Mouse (Mus musculus) stomach, embryonic 14.5 days (tissue): ENCODE results near the gene Pnmal1. TPM values are rescaled to one million over a fixed set of nuclear protein-coding genes. Genes with fewer than 3 reads are reported as not detected.
"Not testable (repeated sequence)": the region's sequence is repeated elsewhere in the genome, so short reads cannot be mapped to it uniquely, and the experiment has no call there.

Source experiments
- ATAC-seq: fragments of 200-750 bp; cut with Nextera tagmentation; 2 replicates; pipeline ENCODE4 v1.8.0; 2017; ENCODE audit warnings: low read depth, moderate TSS enrichment; ENCODE audit not compliant: insufficient number of reproducible peaks, insufficient read depth, low FRiP score
- H3K27ac ChIP-seq: fragments of 300-500 bp; sonication (generic); 2 replicates; pipeline ENCODE4 v1.5.1; 2014; ENCODE audit warnings: mild to moderate bottlenecking, low read length, moderate library complexity, mixed read lengths
- H3K27me3 ChIP-seq: fragments of 300-500 bp; sonication (generic); 2 replicates; pipeline ENCODE4 v1.6.1; 2014; ENCODE audit warnings: low read length, control low read depth, mixed read lengths; ENCODE audit not compliant: control insufficient read depth, insufficient read depth
- H3K36me3 ChIP-seq: fragments of 300-500 bp; sonication (generic); 2 replicates; pipeline ENCODE4 v1.6.1; 2014; ENCODE audit warnings: mild to moderate bottlenecking, control low read depth, low read length, moderate library complexity, mixed read lengths; ENCODE audit not compliant: control insufficient read depth, insufficient read depth
- H3K4me1 ChIP-seq: fragments of 300-500 bp; sonication (generic); 2 replicates; pipeline ENCODE4 v1.6.1; 2014; ENCODE audit warnings: low read length, control low read depth, mixed read lengths; ENCODE audit not compliant: control insufficient read depth, insufficient read depth
- H3K4me2 ChIP-seq: fragments of 300-500 bp; sonication (generic); replicated peaks from 2 replicates; pipeline ENCODE4 v1.6.1; 2014; ENCODE audit warnings: low read depth, low read length, control low read depth
- H3K4me3 ChIP-seq: fragments of 300-500 bp; sonication (generic); 2 replicates; pipeline ENCODE4 v1.5.1; 2014; ENCODE audit warnings: low read depth, low read length, control low read depth
- H3K9ac ChIP-seq: fragments of 300-500 bp; sonication (generic); replicated peaks from 2 replicates; pipeline ENCODE4 v1.6.1; 2014; ENCODE audit warnings: low read depth, mild to moderate bottlenecking, control low read depth, low read length, moderate library complexity, mixed read lengths
- H3K9me3 ChIP-seq: fragments of 300-500 bp; sonication (generic); 2 replicates; pipeline ENCODE4 v1.6.1; 2016; ENCODE audit warnings: low read depth, low read length, control low read depth; ENCODE audit not compliant: control insufficient read depth
- WGBS: fragments of 180-500 bp; shearing (Covaris S2); extraction: QIAGEN DNeasy Blood & Tissue Kit; methylation state at CpG from one replicate; pipeline ENCODE4 v1.1.7; 2014; 5-methylcytosine and 5-hydroxymethylcytosine counted together
- polyA plus RNA-seq: library from polyadenylated mRNA; unstranded; fragments of >200 nt; fragmentation: Nextera tagmentation; extraction: Ambion mirVana; gene quantifications from 2 replicates; pipeline ENCODE4 v1.2.1, GENCODE M21; 2014

Pnmal1 gene
- polyA plus RNA-seq, 1 experiment from 2014 or later, result 4.2 TPM

DNA sequence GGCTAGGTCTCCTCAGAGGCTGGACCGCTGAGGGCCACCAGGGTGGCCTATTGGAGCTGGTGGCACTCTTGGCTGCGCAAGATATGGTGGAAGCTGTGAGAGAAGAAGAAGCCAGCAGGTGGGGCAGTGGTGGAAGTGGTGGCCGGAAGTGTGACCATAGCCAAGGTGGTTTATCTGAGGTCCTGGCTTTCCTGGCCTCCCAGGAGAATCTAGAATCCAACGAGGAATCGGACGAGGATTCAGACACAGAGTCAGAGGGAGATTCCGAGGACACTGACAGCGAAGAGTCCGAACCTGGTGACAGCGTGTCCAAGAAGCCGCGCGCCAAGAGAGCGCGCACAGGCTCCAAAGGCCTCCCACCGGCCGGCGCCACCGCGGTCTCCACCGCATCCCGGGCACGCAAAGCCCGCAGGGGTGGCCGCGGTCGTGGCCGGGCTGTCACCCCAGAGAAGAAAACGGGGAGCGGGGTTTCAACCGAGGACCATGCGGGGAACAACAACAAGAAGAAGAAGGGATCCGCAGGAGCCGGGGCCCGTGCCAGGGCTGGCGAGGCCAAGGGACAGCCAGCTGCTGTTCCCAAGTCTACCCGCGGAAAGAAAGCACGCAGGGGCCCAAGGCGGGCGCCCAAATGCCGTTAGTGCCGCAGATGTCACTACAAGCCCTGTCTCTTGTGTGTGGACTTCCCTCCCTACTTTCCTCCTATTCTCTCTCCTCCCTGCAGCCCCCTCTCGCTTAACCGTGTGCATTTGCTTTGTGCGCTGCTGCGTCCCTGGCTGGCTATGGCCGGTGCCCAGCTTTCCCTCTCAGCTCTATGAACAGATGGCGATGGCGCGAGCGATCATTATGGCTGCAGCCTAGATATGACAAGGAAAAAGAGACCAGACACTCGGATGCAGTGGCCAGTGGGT, 12.8 kb upstream of the Pnmal1 start:
- peaks cover 20% of the 10 kb centered on the region for H3K27me3 ChIP-seq
- 13% methylated on average over 53 of the region's 53 CpGs for WGBS
- H3K9ac ChIP-seq, result peak overlapping the region; percentile 25; the same call in 1 of the 2 replicates
- peak overlapping the region; percentile 59 for H3K4me2 ChIP-seq
- peak overlapping the region; percentile 31 for H3K4me3 ChIP-seq
- H3K27ac ChIP-seq, result no peak overlapping the region
- H3K9me3 ChIP-seq, result no peaks in the 10 kb centered on the region
- H3K36me3 ChIP-seq, result no peaks in the 10 kb centered on the region
- peaks cover 43% of the 10 kb centered on the region for H3K4me1 ChIP-seq
- no peak for ATAC-seq

DNA sequence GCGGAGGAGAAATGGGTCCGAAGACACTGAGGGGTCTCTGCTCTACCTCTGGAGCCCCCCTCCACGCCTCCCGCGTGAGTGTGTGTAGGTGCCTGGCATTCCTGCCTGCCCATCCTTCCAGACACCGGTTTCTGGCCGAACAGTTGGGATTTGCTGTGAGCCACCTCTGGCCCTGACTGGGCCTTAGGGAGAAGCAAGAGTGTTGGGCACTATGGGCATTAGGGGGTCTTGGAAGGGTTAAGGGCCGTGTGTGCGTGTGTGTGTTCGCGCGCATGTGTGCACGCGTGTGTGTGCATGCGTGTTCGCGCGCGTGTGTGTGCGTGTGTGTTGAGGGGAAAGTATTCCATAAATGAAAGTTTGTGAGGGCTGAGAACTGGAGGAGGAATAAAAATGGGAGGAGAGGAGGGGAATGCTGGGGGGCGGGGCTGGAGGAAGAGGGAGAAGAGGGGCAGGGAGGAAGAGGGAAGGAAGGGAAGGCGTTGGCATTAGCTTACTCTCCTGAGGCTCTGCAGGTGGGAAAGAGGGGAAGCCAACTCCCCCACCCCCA, 12.1 kb upstream of the Pnmal1 start:
- peak overlapping the region; percentile 59 for H3K4me2 ChIP-seq
- H3K27me3 ChIP-seq, result peaks cover 20% of the 10 kb centered on the region
- no peak overlapping the region for H3K9ac ChIP-seq
- H3K4me1 ChIP-seq, result peaks cover 43% of the 10 kb centered on the region
- peak overlapping the region; percentile 31 for H3K4me3 ChIP-seq
- ATAC-seq, result no peak
- WGBS, result 17% methylated on average over 22 of the region's 22 CpGs
- no peaks in the 10 kb centered on the region for H3K36me3 ChIP-seq
- H3K9me3 ChIP-seq, result no peaks in the 10 kb centered on the region
- 0 out of 2 replicates have a peak overlapping the region, but pooled peaks have one; percentile 16 for H3K27ac ChIP-seq

DNA sequence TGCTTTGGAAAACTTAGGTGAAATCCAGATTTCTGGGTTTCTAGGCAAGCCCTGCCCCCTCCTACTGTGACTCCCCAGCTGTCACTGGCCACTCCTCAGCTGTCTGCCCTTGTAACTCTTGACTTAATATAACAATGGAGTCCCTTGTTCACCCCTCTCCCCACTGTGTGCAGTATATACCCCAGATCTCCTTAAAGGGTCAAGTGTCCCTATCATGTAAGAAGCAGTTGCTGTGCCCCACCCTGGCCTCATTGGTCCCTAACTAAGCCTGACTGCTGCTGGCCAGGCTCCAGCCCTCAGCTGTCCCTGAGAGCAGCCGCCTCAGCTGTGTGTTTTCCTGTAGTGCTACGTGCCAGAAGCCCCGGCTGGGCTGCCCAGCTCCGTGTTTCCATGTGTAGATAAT, 11.5 kb upstream of the Pnmal1 start:
- Histone ChIP-seq H3K4me1 (peaks cover 43% of the 10 kb centered on the region), H3K9me3 (no peaks in the 10 kb centered on the region), H3K27ac (peak overlapping the region; percentile 39; the same call in 1 of the 2 replicates), H3K27me3 (peaks cover 20% of the 10 kb centered on the region), H3K4me3 (0 out of 2 replicates have a peak overlapping the region, but pooled peaks have one; percentile 31), H3K9ac (no peak overlapping the region), H3K36me3 (no peaks in the 10 kb centered on the region), H3K4me2 (peak overlapping the region; percentile 59)
- WGBS, result 12% methylated on average over 4 of the region's 4 CpGs
- ATAC-seq, result no peak

DNA sequence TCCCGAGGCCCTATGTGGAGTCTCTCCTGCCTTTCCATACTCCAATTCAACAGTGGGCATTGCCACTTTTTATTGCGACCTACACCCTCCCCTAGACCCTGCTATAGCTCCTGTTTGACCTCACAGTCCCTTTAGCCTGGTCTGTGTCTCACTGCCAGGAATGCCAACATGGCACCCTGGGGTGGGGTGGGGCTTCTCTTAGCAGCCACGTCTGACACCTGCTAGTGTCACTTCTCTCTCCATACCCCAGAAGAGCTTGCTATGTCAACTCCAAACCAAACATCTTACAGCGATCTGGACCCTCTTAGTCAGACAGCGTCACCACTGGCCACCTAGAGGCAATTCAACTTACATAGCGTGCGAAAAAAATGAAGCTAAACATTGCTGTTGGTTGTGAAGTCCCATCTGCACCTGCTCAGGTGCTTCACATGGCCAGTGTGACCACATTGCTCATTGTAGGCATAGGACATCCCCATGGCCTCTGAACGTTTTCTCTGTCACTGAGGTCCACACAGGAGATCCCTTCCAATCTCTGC, 10.5 kb upstream of the Pnmal1 start:
- peaks cover 40% of the 10 kb centered on the region for H3K4me1 ChIP-seq

DNA sequence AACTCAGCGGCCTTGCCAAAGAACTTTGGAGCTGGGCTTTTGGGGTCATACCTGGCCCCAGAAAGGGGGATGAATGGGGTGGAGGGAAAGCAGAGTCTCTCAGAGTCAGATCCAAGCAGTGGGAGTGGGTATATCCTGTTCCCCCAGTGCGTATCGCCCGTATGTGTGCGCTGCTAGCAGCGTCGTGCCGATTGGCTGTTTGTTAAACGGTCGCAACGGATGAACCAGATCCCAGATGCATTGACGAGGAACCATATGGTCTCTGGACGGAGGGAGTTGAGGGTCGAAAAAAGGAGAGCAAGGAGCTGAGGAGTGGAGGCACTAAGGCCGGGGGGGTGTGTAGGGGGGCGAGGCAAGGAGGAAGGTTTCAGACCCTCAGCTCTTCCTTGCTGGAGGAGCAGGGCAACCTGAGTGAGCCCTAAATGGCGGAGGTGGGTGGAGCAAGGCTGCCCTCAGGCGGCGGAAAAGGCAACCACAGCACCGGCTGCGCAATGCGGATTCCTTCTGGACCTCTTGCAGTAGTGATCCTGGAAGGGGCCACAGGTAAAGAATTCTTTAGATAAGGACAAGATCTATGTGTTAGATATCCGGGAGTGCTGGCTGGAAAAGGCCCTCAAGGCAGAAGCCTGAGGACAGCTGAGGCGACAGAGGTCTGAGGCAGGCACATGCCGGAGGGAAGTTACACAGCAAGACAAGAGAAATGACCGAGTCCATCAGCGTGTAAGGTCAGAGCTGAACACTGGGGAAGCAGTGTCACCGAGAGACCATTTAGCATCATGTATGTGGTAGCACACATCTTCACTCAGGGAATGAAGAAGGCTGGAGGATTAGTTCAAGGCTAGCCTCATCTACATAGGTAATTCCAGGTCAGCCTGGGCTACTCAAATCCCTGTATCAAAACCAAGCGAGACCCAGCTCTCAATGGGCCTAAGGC, 9.3 kb upstream of the Pnmal1 start:
- no peak overlapping the region for H3K27ac ChIP-seq
- peaks cover 16% of the 10 kb centered on the region for H3K27me3 ChIP-seq
- peaks cover 34% of the 10 kb centered on the region for H3K4me1 ChIP-seq
- H3K9me3 ChIP-seq, result no peaks in the 10 kb centered on the region
- H3K4me2 ChIP-seq, result peak overlapping the region; percentile 42
- 11% methylated on average over 29 of the region's 29 CpGs for WGBS
- peak overlapping the region; percentile 13; the same call in 1 of the 2 replicates for H3K4me3 ChIP-seq
- H3K36me3 ChIP-seq, result no peaks in the 10 kb centered on the region
- no peak overlapping the region for H3K9ac ChIP-seq
- peak; percentile 59 for ATAC-seq

More for the DNA sequence above, 10.5 kb upstream of the Pnmal1 start:
- Histone ChIP-seq H3K9me3 (no peaks in the 10 kb centered on the region), H3K27ac (no peak overlapping the region), H3K4me2 (no peak overlapping the region), H3K4me3 (no peak overlapping the region), H3K9ac (no peak overlapping the region), H3K27me3 (peaks cover 20% of the 10 kb centered on the region), H3K36me3 (no peaks in the 10 kb centered on the region)
- no peak for ATAC-seq
- 63% methylated on average over 8 of the region's 8 CpGs for WGBS

DNA sequence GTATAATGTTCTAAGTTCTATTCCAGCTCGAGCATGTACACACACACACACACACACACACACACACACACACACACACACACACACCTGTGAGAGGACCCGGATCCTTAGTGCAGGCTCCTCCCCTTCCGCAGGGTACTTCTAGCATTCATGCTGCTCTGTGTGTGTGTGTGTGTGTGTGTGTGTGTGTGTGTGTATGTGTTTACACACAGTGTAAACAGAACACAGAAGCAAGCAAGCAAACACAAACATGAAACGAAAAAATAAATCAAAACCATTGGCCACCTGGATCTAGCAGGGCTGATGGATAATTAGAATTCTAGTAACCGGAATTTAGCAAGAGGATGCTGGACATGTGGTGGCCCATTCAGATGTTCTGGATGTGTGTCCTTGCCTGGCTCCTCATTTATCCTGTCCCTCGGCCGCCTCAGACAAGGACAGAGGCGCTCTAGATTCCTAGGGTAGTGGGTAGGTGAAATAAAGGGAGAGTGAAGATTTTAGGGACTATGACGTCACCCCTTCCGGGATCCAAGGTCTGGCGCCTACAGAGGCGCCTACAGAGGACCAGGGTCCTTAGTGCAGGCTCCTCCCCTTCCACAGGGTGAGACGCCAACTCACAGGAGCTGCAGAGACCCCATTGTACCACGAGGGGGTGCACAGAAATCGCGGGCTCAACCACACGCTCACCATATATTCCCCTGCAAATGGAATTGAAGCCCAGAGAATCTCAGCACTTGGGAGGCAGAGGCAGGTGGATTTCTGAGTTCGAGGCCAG, 8.4 kb upstream of the Pnmal1 start:
- no peak overlapping the region for H3K4me2 ChIP-seq
- no peak overlapping the region for H3K9ac ChIP-seq
- peak; percentile 64; the same call in 1 of the 2 replicates for ATAC-seq

DNA sequence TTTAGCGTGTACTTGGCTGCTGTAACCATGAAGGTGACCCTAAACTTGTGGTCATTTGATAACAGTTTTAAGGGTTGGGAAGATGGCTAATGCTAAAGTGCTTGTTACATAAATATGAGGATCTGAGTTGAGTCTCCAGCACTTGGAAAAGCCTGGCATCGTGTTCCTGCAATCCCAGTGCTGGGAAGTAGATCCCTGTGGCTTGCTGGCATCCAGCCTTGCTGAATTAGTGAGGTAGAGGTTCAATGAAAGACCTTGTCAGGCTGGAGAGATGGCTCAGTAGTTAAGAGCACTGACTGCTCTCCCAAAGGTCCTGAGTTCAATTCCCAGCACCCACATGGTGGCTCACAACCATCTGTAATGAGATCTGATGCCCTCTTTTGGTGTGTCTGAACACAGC, 5.7 kb upstream of the Pnmal1 start:
- H3K4me3 ChIP-seq, H3K36me3 ChIP-seq, H3K27ac ChIP-seq, ATAC-seq, H3K27me3 ChIP-seq, H3K4me1 ChIP-seq, H3K9ac ChIP-seq, H3K4me2 ChIP-seq, H3K9me3 ChIP-seq: not testable (repeated sequence)
- WGBS, result 70% methylated on average over 2 of the region's 2 CpGs

More for the DNA sequence above, 8.4 kb upstream of the Pnmal1 start:
- no peaks in the 10 kb centered on the region for H3K36me3 ChIP-seq
- H3K27ac ChIP-seq, result no peak overlapping the region
- peaks cover 25% of the 10 kb centered on the region for H3K4me1 ChIP-seq
- peaks cover 11% of the 10 kb centered on the region for H3K27me3 ChIP-seq
- WGBS, result 28% methylated on average over 18 of the region's 18 CpGs
- no peak overlapping the region for H3K4me3 ChIP-seq
- H3K9me3 ChIP-seq, result no peaks in the 10 kb centered on the region
